ENCODE assay signal across 19 mouse cellular contexts in the genomic region with DNA sequence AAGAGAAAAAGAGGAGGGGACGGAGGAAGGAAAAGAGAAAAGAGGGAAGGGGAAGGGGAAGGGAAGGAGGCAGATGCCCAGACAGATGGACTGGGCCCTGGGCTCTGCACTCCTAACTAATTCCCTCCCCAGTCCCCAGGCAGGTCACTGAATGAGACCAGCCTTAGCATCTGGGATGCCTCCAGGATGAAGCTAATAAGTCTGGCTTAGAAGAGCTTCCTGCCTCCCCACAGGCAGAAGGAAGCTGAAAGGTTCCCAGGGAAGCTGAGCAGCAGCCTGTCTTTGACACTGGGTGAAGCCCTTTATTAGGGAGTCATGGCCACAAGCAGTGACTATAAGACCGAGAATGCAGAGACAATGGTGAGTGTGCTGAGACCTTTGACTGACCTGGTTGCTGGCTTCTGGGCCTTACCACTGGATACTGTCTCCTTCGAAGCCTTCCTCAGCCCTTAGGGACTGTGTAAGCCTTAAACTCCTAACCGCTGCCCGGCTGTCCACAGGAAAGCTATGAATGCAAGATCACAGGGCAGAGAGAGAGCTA.
A peak's percentile ranks its signal among the peaks of the same experiment; 100 is the strongest.
DNase-seq lines count a peak whose midpoint lies in the region; ATAC-seq lines count a peak whose summit lies in the region.
"Had no signal": no experiment of that assay in that cellular context is flagged by ENCODE, and none has a peak within 500 bp of the region (broad histone marks: within the 10 kb centered on the region; RNA-seq: fewer than 3 reads in every experiment).

No protein-coding gene starts in this region.

- peak overlapping the region; percentile 54 for H3K27ac ChIP-seq in heart, embryonic 15.5 days
- 0 out of 2 replicates have a peak overlapping the region, but pooled peaks have one; percentile 21 for H3K27ac ChIP-seq in embryonic facial prominence, embryonic 14.5 days (replicated peaks; ENCODE audit: low read depth, low read length)
- H3K27ac ChIP-seq: forebrain, embryonic 15.5 days; neural tube, embryonic 15.5 days had no signal

- H3K9me3 ChIP-seq in heart, embryonic 15.5 days (replicated peaks) = no peaks in the 10 kb centered on the region
- H3K9me3 ChIP-seq in embryonic facial prominence, embryonic 14.5 days (ENCODE audit: control insufficient read depth, low read length) = no peaks in the 10 kb centered on the region
- H3K9me3 ChIP-seq: forebrain, embryonic 15.5 days; neural tube, embryonic 15.5 days had no signal

- H3K27me3 ChIP-seq in heart, embryonic 15.5 days = no peaks in the 10 kb centered on the region
- no peaks in the 10 kb centered on the region for H3K27me3 ChIP-seq in embryonic facial prominence, embryonic 14.5 days (replicated peaks; ENCODE audit: control insufficient read depth, insufficient read depth, low read length)
- H3K27me3 ChIP-seq: CH12.LX; forebrain, embryonic 15.5 days; neural tube, embryonic 15.5 days had no signal

- WGBS in heart, embryonic 15.5 days = 60% methylated on average over 5 of the region's 5 CpGs
- 57% methylated on average over 5 of the region's 5 CpGs for WGBS in embryonic facial prominence, embryonic 14.5 days

- no peak for ATAC-seq in cerebellum, adult (ENCODE audit: insufficient number of reproducible peaks, low FRiP score, low TSS enrichment)
- no peak for ATAC-seq in heart, embryonic 15.5 days (replicated peaks; ENCODE audit: insufficient number of reproducible peaks, insufficient read depth, low FRiP score, low read depth)
- no peak for ATAC-seq in embryonic facial prominence, embryonic 14.5 days (ENCODE audit: low read depth)
- ATAC-seq: forebrain, embryonic 15.5 days; intestine, embryonic 16.5 days; liver, postnatal 0 days had no signal

- peak; percentile 64 for DNase-seq in cerebellum, adult 11-12 months
- DNase-seq in heart, adult 18-20 months = no peak
- peak; percentile 54 for DNase-seq in kidney, postnatal 10 days
- DNase-seq in kidney, adult 18-20 months = no peak
- no peak for DNase-seq in embryonic facial prominence, embryonic 14.5 days (ENCODE audit: low spot score)
- no peak for DNase-seq in lung, postnatal 36 days
- DNase-seq: adrenal gland, adult 8-10 months; kidney, postnatal 36 days; layer of hippocampus, adult 9-11 months; liver, postnatal 0 days; thymus, postnatal 36 days had no signal

- no peaks in the 10 kb centered on the region for H3K36me3 ChIP-seq in heart, embryonic 15.5 days
- H3K36me3 ChIP-seq in embryonic facial prominence, embryonic 14.5 days (ENCODE audit: control insufficient read depth, insufficient read depth, low read length) = no peaks in the 10 kb centered on the region
- H3K36me3 ChIP-seq: forebrain, embryonic 15.5 days; neural tube, embryonic 15.5 days had no signal

- no peak overlapping the region for H3K9ac ChIP-seq in heart, embryonic 15.5 days
- no peak overlapping the region for H3K9ac ChIP-seq in embryonic facial prominence, embryonic 14.5 days (ENCODE audit: low read depth, low read length)
- H3K9ac ChIP-seq: forebrain, embryonic 15.5 days; liver, postnatal 0 days; neural tube, embryonic 15.5 days had no signal

- no peaks in the 10 kb centered on the region for H3K4me1 ChIP-seq in heart, embryonic 15.5 days (replicated peaks)
- no peaks in the 10 kb centered on the region for H3K4me1 ChIP-seq in embryonic facial prominence, embryonic 14.5 days (ENCODE audit: control insufficient read depth, insufficient read depth, low read length)

- no peak overlapping the region for H3K4me3 ChIP-seq in heart, embryonic 15.5 days
- H3K4me3 ChIP-seq in embryonic facial prominence, embryonic 14.5 days (ENCODE audit: low read depth, low read length) = no peak overlapping the region
- H3K4me3 ChIP-seq: forebrain, embryonic 15.5 days; myocyte; neural tube, embryonic 15.5 days had no signal

- H3K4me2 ChIP-seq in heart, embryonic 15.5 days = no peak overlapping the region
- no peak overlapping the region for H3K4me2 ChIP-seq in embryonic facial prominence, embryonic 14.5 days (ENCODE audit: low read depth, low read length)
- H3K4me2 ChIP-seq: forebrain, embryonic 15.5 days; midbrain, embryonic 11.5 days; neural tube, embryonic 15.5 days had no signal

Comparison
In these comparisons a context has a peak if more than half of its experiments do, and no peak if none do; other contexts are left out.
1. DNase-seq: peak in cerebellum, adult 11-12 months (single experiment) and kidney, postnatal 10 days (single experiment); none in heart, adult 18-20 months (0 of 2), kidney, adult 18-20 months (single experiment), embryonic facial prominence, embryonic 14.5 days (single experiment) and lung, postnatal 36 days (single experiment).